Mouse (Mus musculus): ENCODE data around the gene Prkrip1.

DNA sequence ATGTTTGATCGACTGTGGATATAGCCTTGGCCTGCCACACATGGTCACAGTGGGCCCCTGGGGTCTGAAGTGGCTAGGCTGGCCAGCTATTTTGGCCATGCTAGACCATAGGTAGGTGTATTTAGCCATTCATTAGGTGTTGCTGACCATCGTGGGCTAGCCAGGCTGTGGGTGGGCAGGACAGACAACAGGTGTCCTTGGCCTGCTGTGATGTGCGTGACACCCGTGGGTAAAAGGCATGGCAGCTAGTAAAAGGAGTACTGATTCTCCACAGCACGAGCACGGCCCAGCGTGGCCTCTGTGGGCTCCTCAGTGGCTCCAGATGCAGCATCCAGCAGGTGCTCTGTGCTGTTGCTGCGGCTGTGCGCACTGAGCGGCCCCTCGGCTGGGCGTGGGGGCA lies 19.8 kb upstream of the Prkrip1 start:
- no peak for TF ChIP-seq CTCF (IDR thresholded peaks at IDR 0.05; ENCODE audit: low read depth, low read length)
- no peak for TF ChIP-seq POLR2A (IDR thresholded peaks at IDR 0.05; ENCODE audit: insufficient read depth, low read length)
- TF ChIP-seq EP300 (IDR thresholded peaks at IDR 0.05; ENCODE audit: insufficient read depth, low read depth, low read length), result no peak

Data from ES-Bruce4 (cell line).